Mouse (Mus musculus): ENCODE data around the gene Aloxe3. TPM values are rescaled to one million over a fixed set of nuclear protein-coding genes. Genes with fewer than 3 reads are reported as not detected.

Gene Aloxe3
- polyA plus RNA-seq, 3 experiments from 2014 or later = 0.13 TPM; not detected in 2

DNA sequence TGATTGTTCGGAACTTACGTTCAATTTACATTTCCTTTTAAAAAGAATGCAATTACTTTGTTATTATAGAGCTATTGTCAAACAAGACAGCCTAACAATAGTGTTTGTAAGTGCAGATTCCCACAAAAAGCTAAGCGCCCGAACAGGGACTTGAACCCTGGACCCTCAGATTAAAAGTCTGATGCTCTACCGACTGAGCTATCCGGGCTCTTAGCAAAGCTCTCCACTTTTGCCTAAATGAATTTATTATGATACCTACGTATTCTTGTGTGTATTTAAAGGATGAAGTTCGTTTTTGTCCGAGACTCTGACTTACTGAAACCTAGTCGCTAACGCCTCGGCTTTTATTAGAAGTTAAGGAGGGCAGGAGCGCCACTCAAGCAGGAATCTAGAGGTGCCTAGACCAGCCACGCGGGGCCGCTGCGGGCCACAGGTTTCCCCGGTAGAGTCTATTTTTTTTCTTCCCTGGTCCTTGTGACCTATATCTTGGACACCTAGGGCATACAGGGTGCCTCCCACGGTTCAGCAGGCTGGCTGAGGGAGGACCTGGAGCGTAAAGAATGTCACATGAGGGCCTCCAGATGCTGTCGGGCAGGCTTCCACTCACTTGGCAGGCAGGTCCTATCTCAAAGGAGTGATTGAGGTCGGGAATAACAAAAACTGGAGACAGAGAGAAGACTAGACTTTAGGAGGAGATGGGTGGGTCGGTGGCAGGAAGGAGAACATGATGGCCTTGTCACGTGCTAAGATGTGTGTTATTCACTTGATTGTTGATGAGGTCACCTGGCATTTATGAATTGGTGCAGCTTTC is 450 bp upstream of the Aloxe3 start:
- ATAC-seq = peak; percentile 49

DNA sequence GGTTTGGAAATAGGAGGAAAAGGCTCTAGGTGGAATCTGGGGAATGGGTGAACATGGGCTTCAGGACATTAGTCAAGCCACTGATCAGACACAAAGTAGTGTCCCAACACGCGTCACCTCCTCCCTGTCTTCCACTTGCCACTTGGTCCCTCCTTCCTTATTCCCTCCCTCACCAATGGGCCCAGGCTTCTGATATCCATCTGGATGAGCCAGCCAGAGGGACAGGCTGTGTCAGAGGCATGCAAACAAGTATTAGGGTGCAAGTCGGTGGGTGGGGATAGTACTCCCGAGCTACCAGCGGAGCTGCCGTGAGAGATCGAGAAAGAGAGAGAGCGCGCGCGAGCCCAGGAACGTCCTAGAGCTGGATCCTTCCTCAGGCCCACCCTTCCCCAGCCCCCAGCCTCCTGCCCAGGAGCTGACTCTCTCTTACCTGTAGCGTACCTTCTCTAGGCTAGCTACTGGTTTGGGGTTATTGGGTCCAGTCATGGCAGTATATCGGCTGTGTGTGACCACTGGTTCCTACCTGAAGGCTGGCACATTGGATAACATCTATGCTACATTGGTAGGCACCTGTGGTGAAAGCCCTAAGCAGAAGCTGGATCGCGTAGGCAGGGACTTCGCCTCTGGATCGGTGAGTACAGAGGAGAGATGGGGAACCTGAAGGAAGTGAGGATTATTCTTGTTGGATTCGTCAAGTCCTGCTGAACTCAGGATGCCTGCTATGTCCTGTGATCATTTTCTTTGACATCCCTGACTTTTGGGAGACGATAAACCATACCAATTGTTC is 416 bp downstream of the Aloxe3 start:
- ATAC-seq = no peak

DNA sequence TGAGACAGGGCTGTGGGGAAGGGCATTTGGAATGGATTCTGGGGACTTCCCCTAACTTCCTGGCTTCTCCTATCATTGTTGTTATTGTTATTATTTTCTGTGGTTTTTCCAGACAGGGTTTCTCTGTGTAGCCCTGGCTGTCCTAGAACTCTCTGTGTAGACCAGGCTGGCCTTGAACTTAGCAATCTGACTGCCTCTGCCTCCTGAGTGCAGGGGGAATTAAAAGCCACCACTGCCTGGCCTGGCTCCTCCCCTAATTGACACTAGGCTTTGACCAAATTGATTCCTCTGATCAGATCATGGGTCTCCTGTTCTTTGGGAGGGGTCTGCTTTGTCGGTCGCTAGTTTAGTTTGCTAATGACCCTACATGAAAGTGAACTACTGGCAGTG is 1.0 kb downstream of the Aloxe3 start:
- no peak for ATAC-seq

DNA sequence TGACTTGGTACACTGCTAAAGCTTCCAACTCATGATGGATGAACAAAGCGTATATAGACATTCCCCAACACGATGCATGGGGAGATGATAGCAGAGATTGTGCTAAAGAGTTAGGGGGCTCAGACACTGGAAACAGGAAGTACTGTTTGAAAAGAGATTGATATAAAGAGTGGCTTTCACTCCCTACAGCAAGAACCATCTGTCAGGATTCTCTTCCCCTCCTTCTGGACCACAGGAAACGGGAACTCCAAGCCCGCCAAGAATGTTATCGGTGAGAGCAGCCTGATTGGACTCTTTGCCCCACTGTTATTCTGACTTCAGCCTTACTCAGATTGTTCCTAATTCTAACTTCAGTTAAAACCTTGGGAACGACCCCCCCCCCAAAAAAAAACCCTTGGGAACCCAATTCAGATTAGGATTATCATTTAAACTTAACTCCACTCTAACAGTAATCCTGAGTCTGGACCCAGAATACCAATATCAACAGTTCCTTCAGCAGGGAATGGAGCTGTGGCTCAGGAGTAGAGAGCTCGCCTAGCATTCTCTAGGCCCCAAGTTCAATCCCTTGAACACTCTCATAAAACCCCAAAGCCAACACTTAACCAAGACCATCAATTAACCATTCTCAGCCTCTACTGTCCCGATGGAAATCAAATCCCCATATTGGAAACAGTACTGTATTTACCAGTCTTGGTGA is 2.9 kb downstream of the Aloxe3 start:
- ATAC-seq = no peak

DNA sequence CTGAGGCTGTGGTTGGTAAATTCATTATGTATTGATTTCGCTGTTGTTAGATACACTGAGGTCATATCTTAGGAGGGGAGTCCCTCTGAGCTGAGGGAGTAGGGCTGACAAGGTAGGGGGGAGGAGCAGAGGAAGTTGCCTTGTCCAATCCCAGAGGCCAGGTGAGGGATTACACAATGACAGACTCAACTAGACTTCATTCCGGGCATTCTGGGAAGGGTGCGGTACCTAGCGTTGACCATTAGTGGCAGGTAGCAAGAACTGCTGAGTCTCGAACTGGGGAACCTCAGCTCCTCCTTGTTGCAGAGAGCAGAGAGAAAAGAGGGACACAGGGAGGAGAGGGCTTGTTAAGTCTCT is 7.8 kb downstream of the Aloxe3 start:
- ATAC-seq = no peak

DNA sequence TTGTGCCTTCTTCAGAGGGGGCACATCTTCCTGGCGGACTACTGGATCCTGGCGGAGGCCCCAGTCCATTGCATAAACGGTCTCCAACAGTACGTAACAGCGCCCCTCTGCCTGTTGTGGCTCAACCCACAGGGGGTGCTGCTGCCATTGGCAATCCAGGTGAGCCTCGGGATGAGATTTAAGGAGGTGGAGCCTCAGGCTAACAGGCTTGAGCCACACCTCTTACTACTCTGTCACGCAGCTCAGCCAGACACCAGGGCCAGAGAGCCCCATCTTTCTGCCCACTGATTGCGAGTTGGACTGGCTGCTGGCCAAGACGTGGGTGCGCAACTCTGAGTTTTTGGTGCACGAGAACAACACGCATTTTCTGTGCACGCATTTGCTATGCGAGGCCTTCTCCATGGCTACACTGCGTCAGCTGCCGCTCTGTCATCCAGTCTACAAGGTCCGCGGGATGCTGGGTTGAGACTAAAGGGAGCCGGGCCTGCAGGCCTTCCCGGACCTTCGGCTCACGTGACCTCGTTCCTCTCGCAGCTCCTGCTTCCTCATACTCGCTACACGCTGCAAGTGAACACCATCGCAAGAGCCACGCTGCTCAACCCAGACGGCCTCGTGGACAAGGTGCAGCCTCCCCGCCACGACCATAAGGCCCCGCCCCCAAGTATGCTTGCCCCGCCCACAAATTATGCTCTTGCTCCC is 8.4 kb downstream of the Aloxe3 start:
- ATAC-seq = no peak

DNA sequence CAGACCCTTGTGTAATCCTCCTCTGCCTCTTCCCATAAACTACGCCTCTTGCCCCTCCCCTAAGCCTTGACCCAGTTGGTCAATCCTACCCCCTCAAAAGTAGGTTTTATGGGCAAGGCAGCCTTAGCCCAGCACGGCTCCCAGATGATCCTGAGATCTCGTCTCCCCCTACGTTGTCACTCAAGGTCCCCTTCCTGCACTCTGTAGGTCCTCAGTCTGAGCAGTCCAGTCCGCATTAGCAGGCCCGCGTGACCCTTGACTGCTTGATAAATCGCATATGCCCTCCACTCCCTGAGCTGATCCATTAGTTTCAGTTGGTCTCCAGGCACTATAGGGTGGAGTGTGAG is 8.9 kb downstream of the Aloxe3 start:
- no peak for ATAC-seq

DNA sequence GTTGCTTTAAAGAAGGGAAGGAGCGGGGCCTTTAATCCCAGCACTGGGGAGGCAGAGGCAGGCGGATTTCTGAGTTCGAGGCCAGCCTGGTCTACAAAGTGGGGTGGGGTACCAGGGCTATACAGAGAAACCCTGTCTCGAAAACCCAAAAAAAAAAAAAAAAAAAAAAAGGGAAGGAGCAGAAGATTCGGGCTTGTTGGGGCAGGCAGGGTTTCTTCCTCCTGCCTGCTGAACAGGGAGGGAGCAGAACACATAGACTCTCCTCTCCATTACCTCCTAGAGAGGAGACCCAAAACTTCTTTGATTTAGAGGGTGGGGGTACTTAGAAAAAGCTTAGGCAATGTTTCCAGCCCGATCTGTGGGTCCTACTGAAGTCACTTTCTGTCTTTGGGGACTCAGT is 9.7 kb downstream of the Aloxe3 start:
- ATAC-seq = no peak

DNA sequence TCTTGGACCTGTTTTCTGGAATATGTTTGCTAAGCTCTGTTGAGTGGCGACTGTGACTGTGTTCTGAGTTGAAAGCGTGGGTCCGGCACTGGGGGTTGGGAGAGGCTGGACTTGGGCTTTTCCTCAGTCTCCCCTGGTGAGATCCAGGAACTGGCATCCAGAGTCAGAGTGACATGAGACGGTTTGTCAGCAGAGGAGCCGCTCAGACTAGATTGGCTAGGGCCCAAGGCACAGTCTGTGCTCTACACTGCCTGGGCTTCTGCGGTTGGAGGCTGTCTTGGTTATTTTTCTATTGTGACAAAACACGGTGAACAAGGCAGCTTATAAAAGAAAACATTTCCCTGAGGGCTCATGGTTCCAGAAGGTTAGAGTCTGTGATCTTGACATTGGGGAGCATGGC is 21.9 kb downstream of the Aloxe3 start:
- no peak for ATAC-seq

DNA sequence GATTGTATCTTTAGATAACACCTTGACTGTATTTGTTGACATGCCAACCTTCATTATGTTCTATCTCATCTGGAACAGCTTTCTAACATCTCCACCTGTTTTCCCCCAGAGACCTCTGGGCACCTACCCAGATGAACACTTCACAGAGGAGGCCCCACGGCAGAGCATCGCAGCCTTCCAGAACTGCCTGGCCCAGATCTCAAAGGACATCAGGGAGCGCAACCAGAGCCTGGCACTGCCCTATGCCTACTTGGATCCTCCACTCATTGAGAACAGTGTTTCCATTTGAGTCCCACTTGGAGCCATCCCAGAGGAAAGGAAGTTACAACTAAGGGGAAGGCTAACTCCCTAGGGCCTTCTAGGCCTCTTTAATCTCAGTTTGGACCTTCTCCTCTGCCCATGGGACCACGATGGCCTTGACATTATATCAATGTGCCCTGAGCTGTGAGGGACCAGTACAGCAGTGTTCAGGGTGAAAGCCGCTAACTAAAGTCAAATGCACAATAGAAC is 22.8 kb downstream of the Aloxe3 start:
- ATAC-seq = no peak

DNA sequence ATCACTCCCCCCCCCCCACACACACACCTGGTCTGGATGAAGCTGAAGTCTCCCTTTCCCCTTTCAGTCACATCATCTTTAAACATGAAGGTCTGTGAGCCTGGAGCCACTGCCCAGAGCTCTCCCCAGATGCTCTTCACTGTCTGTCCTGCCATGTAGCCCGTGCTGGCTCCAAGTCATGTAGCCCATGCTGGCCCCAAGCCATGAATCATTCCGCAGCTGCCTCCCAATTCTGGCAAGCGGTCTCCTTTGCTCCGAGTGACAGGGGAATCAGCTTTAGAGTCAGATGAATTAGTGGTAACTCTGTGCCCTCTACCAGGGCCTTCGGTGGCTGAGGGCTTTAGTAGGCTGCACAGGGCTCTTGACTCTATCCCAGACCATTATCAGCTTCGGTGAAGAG is 24.0 kb downstream of the Aloxe3 start:
- ATAC-seq = no peak

DNA sequence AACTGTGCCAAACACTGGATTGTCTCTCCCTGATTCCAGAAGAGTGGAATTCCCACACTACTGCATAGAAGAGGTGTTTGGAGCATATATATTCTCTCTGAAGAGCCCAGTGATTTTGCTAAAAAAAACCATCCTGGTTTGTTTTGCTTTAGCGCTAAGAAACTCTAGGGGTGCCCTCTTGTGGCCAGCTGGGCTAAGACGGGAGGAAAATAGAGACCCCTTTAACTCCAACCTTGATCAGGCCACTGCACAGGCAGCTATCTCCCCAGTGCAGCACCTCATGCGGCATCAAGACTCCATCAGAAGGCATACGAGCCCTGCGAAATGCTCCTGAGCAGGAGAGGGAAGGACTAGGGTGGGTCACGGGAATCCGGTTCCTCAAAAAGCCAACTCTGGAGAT is 24.7 kb downstream of the Aloxe3 start:
- ATAC-seq = no peak

DNA sequence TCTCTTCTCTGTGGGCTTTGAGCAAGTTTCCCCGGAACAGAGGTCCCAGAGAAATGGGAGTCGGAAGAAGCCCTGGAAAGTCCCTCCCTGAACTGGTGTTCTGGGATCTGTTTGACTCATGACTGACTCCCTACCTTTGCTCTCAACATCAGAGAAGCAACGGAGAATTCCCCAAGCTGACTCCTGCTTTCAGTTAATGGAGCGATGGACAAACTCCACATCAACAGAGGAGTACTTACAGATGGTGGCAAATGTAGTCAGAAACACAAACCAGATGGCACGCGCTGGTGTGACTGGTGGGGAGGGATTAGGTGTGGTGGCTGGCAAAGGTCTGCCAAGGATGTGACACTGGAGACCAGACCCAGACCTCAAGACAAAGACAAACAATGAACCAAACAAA is 25.3 kb downstream of the Aloxe3 start:
- no peak for ATAC-seq

DNA sequence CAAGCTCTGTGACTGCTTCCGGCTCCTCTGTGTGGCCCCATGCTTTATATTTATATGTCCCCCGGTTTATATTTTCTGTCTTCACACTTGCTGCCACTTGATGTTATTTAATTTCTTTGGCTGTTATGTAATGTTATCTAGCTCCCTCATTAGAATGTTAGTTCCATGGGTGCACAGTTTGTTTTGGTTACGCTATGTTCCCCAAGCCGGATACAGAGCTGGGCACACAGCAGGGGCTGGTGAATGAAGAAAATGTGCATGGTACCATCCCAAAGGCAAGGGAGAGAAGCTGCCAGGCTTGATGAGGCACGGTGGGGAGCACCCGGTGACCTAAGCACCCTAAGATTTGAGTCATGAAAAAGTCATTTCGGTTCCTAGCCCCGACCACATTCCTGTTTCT is 28.1 kb downstream of the Aloxe3 start:
- ATAC-seq = no peak

DNA sequence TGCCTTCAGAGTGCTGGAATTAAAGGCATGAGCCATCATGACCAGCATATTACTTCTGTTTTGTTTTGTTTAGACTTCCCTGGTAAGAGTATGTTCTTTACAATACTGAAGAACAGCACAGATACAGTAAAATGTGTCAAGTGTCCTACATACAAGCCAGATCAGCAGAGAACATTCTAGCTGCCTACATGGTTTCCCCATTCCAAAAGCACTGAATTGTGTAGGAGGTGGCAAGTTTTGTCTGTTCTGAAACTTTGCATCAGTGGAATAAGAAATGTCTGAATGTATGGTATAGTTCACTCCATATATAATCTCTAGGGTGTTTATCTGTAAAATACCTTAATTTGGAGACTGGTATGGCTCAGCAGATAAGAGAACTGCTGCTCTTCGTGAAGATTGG is 29.7 kb downstream of the Aloxe3 start:
- no peak for ATAC-seq

DNA sequence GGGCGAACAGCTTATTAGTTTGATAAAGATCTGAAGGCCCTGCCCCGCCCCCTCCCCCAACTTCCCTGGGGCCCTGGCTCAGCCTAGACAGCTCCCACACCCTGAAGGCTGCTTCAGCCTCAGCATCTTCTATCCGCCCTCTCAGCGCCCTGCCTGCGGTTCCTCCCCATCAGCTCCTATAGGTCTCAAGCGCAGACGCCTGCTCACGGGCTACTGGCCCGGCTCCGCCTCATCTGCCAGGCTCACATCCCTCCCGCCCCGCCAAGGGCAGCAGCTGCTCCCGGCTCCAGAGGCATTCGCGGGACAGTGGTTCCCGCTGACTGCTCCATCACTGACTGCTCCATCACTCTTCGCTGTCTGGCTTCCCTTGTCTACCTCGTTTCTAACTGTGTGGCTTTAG is 31.1 kb downstream of the Aloxe3 start, which contains the start of gene Alox12b:
Alox12b (plus strand) TSS at position 190 of the 400 bp plus-strand sequence.
- ATAC-seq = no peak

DNA sequence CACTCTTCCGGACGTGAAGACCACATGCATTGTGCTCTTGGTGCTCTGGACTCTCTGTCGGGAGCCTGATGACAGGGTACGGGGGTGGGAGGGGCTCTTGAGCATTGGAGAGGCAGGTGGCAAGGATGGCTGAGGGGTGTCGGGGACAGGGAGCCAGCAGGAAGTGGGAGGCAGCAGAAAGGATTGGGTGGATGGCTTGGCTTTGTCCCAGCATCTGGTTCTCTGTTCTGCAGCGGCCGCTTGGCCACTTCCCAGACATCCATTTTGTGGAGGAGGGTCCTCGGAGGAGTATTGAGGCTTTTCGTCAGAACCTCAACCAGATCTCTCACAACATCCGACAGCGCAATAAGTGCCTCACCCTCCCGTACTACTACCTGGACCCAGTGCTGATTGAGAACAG is 43.6 kb downstream of the Aloxe3 start:
- no peak for ATAC-seq

DNA sequence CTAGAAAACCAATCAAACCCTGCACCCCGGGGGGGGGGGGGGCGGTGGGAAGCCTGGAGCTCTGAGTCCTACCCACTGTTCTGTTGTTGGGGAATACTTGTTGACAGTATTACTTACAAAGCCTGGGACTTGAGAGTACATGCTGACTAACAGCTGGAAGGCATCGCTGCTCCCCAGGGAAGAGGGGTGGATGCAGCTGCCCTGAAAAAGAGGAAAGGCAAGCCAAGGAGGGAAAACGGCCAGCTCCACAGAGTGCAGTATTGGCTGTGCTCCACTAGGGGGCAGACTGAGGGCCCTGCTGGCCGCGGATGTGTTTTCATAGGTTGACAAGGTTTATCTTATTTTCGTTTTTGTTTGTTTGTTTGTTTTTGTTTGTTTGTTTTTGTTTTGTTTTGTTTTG is 45.9 kb downstream of the Aloxe3 start:
- ATAC-seq = no peak

DNA sequence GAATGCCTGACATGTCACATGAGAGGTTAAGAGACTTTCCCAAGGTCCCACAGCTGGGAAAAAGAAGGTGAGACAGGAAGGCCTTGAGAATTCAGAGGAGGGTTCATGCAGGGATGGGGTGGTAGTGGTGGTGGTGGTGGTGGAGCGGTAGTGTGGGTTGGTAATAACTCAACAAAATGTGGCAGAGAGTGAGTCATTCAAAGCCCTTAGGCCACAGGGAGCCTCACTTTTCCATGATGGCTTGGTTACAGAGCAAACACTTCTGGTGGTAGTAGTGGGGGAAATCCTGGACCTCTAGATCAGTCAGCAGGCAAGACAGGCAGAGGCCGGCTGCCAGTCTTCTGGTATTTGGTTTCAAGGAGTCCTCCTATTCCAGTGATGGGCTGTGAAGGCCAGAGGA is 46.9 kb downstream of the Aloxe3 start:
- no peak for ATAC-seq

DNA sequence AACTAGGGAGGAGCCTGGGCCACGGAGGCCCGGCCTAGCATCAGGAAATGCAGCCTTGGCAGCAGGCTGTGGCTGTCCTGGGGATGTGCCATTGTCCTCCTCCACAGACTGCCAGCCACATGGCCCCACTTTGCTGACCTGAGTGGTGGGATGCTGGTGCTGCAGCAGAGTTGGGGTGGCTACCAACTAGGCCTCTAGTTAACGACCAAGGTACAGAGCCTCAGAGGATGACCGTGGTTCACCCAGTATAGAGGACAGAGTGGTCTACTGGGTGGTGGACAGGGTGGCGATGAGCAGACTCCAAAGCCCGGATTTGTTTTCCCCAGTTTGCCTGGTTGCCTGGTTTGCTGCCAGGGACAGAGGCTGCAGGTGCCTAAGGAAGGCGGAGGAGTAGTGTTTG is 49.0 kb downstream of the Aloxe3 start:
- no peak for ATAC-seq

DNA sequence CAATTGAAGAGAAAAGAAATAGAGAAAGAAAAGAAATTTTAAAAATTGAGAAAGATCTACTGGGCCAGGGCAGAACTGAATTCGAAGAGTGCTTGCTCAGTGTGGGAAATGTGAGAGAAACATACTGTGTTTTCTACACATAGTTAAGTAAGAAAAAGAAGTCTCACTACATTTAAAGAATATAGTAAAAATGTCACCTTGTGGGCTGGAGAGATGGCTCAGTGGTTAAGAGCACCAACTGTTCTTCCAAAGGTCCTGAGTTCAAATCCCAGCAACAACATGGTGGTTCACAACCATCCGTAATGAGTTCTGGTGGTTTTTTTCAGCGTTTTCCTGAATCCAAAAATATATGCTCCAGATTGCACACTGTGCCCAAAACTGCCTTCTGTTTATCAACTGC is 52.8 kb downstream of the Aloxe3 start:
- ATAC-seq = no peak

DNA sequence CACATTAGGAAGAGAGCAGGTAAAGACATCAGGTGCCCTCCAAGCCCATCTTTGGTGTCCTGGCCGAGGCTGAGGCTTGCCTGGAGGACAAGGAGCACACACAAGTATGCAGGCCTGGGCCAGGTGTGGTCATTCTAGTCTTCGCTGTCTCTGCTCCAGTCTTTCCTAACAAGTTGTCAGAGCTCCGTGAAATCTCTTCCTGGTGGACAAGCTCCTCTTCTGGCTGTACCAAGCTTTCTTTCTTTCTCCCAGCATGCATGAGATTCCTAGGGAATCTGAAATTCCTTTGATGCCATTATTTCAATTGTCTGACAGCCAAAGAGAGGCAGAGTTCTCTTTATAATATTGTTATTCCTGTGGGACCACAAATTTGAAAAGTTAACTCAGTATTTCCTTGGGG is 53.8 kb downstream of the Aloxe3 start:
- no peak for ATAC-seq

DNA sequence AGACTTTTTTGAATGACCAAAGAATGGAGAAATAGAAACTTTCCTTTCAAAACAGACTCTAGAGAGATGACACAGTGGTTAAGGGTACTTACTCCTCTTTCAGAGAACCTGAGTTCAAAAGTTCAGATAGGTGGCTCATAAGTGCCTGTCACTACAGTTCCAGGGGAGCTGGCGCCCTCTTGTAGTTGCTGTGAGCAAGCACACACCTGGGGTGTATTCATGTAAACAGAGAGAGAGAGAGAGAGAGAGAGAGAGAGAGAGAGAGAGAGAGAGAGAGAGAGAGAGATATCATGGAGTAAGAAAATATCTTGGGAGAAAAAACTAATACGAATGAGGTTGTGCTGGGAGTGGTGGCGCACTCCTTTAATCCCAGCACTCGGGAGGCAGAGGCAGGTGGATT is 54.4 kb downstream of the Aloxe3 start:
- no peak for ATAC-seq
